Mouse (Mus musculus): Measurements from ENCODE around the gene Trhr2. TPM values are rescaled to one million over a fixed set of nuclear protein-coding genes. Genes with fewer than 3 reads are reported as not detected.

Gene Trhr2
- polyA plus RNA-seq, 1 experiment from 2014 or later: not detected

GRCm38 (mm10) chr8:122349357-122350297, 10.9 kb downstream of the Trhr2 start:
- no peak overlapping the region for H3K27ac ChIP-seq (replicated peaks)
- WGBS: 45% methylated on average over 15 of the region's 15 CpGs
- peaks cover 67% of the 10 kb centered on the region for H3K27me3 ChIP-seq (replicated peaks; ENCODE audit: low read depth, poor library complexity, severe bottlenecking)
- no peak overlapping the region for H3K4me3 ChIP-seq
- H3K4me1 ChIP-seq: peaks cover 23% of the 10 kb centered on the region
- no peak for DNase-seq (ENCODE audit: low spot score)
- no peaks in the 10 kb centered on the region for H3K9me3 ChIP-seq
- no peaks in the 10 kb centered on the region for H3K36me3 ChIP-seq (replicated peaks)

- H3K4me1 ChIP-seq: peaks cover 40% of the 10 kb centered on the region
- no peak overlapping the region for H3K4me3 ChIP-seq
- 79% methylated on average over 5 of the region's 5 CpGs for WGBS
- DNase-seq (ENCODE audit: low spot score): no peak
- no peaks in the 10 kb centered on the region for H3K36me3 ChIP-seq (replicated peaks)
- H3K27me3 ChIP-seq (replicated peaks; ENCODE audit: low read depth, poor library complexity, severe bottlenecking): peaks cover 76% of the 10 kb centered on the region
- no peaks in the 10 kb centered on the region for H3K9me3 ChIP-seq
- H3K27ac ChIP-seq (replicated peaks): no peak overlapping the region
Measured at GRCm38 (mm10) chr8:122347811-122348552, 12.6 kb downstream of the Trhr2 start.

GRCm38 (mm10) chr8:122345181-122346095, 15.1 kb downstream of the Trhr2 start:
- Histone ChIP-seq H3K4me3 (no peak overlapping the region), H3K27ac (replicated peaks) (no peak overlapping the region), H3K36me3 (replicated peaks) (no peaks in the 10 kb centered on the region), H3K4me1 (peaks cover 37% of the 10 kb centered on the region), H3K27me3 (replicated peaks; ENCODE audit: low read depth, poor library complexity, severe bottlenecking) (peaks cover 84% of the 10 kb centered on the region), H3K9me3 (no peaks in the 10 kb centered on the region)
- no peak for DNase-seq (ENCODE audit: low spot score)
- 53% methylated on average over 12 of the region's 12 CpGs for WGBS

- Histone ChIP-seq H3K27me3 (replicated peaks; ENCODE audit: low read depth, poor library complexity, severe bottlenecking) (peaks cover 85% of the 10 kb centered on the region), H3K4me3 (peak overlapping the region; percentile 50), H3K27ac (replicated peaks) (0 out of 2 replicates have a peak overlapping the region, but pooled peaks have one; percentile 5), H3K4me1 (peaks cover 32% of the 10 kb centered on the region), H3K36me3 (replicated peaks) (no peaks in the 10 kb centered on the region), H3K9me3 (no peaks in the 10 kb centered on the region)
- WGBS: 0% methylated on average over 3 of the region's 5 CpGs
- peak; percentile 58 for DNase-seq (ENCODE audit: low spot score)
Measured at GRCm38 (mm10) chr8:122344219-122344618, 16.3 kb downstream of the Trhr2 start.

- peak overlapping the region; percentile 50 for H3K4me3 ChIP-seq
- H3K36me3 ChIP-seq (replicated peaks): no peaks in the 10 kb centered on the region
- peak overlapping the region; percentile 30; the same call in 1 of the 2 replicates for H3K27ac ChIP-seq (replicated peaks)
- under 1% methylated on average over 14 of the region's 14 CpGs for WGBS
- H3K9me3 ChIP-seq: no peaks in the 10 kb centered on the region
- peaks cover 32% of the 10 kb centered on the region for H3K4me1 ChIP-seq
- H3K27me3 ChIP-seq (replicated peaks; ENCODE audit: low read depth, poor library complexity, severe bottlenecking): peaks cover 85% of the 10 kb centered on the region
- peak; percentile 49 for DNase-seq (ENCODE audit: low spot score)
Measured at GRCm38 (mm10) chr8:122343758-122344157, 16.8 kb downstream of the Trhr2 start.

DNA sequence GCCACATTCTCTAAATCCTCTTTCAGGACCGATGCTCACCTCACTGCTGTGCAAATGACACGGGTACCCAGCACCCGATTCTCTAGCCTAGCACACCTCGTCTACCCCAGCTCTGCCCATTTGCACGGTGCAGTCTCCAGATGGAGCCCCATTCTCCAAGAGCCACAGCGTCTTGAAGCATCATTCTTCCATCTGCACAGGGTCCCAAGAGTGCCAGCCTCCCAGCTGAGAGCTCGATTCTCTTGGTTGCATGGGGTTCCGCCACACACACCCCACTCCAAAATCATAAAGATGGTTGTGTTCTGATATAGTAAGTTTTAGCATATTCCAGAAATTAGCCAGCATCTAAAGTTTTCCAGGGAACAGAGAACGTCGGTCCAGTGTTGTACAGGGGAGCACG, 17.2 kb downstream of the Trhr2 start:
- H3K36me3 ChIP-seq (replicated peaks): no peaks in the 10 kb centered on the region
- no peak for DNase-seq (ENCODE audit: low spot score)
- peaks cover 85% of the 10 kb centered on the region for H3K27me3 ChIP-seq (replicated peaks; ENCODE audit: low read depth, poor library complexity, severe bottlenecking)
- H3K27ac ChIP-seq (replicated peaks): no peak overlapping the region
- 5% methylated on average over 11 of the region's 11 CpGs for WGBS
- peak overlapping the region; percentile 50 for H3K4me3 ChIP-seq
- H3K4me1 ChIP-seq: peaks cover 32% of the 10 kb centered on the region
- H3K9me3 ChIP-seq: no peaks in the 10 kb centered on the region

GRCm38 (mm10) chr8:122342806-122343209, 17.7 kb downstream of the Trhr2 start:
- 7% methylated on average over 9 of the region's 9 CpGs for WGBS
- Histone ChIP-seq H3K36me3 (replicated peaks) (peaks cover 2% of the 10 kb centered on the region; the same call in 1 of the 2 replicates), H3K9me3 (no peaks in the 10 kb centered on the region), H3K27me3 (replicated peaks; ENCODE audit: low read depth, poor library complexity, severe bottlenecking) (peaks cover 85% of the 10 kb centered on the region), H3K4me1 (peaks cover 32% of the 10 kb centered on the region), H3K4me3 (peak overlapping the region; percentile 50), H3K27ac (replicated peaks) (no peak overlapping the region)
- DNase-seq (ENCODE audit: low spot score): no peak

DNA sequence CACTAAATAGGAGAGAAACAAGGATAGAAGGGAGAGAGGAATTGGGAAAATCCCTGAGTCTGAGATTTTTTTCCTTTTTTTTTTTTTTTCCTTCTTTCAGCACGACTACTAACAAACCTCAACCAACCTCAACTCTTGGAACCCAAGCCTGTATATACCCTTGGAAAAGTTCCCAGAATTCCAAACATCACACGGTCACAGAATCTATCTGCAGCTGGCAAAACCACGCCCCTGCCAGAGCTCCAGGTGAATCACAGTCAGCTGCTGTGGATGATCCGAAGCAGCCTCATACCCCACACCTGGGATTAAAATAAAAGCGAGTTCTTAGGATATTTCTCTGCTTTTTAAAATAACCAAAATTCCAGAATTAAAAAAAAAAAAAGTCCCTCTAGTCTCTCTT, 18.2 kb downstream of the Trhr2 start:
- H3K4me1 ChIP-seq: peaks cover 32% of the 10 kb centered on the region
- no peak overlapping the region for H3K27ac ChIP-seq (replicated peaks)
- H3K27me3 ChIP-seq (replicated peaks; ENCODE audit: low read depth, poor library complexity, severe bottlenecking): peaks cover 86% of the 10 kb centered on the region
- H3K9me3 ChIP-seq: no peaks in the 10 kb centered on the region
- peaks cover 7% of the 10 kb centered on the region; the same call in 1 of the 2 replicates for H3K36me3 ChIP-seq (replicated peaks)
- 54% methylated on average over 5 of the region's 5 CpGs for WGBS
- H3K4me3 ChIP-seq: no peak overlapping the region
- no peak for DNase-seq (ENCODE audit: low spot score)

DNA sequence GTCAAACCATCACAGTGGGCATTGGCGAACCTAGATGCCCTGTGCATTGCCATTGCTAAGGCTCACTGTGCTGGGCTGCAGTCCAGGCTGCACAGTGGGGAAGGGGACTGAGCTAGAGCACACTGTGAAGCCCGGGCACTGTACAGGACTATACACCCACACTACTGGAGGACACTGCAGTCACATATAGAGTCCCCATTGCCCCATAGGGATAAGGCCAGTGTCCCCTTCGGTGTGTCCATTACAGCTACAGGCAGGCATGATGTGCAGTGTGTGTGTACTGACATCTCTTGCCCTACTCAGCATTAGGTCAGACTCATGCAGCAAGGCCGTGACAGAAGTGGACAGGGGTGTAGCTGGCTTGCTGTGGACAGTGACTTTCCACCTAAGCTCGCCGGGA, 18.8 kb downstream of the Trhr2 start:
- no peaks in the 10 kb centered on the region for H3K9me3 ChIP-seq
- 81% methylated on average over 6 of the region's 6 CpGs for WGBS
- no peak overlapping the region for H3K4me3 ChIP-seq
- H3K27ac ChIP-seq (replicated peaks): no peak overlapping the region
- peaks cover 35% of the 10 kb centered on the region for H3K4me1 ChIP-seq
- peaks cover 92% of the 10 kb centered on the region for H3K27me3 ChIP-seq (replicated peaks; ENCODE audit: low read depth, poor library complexity, severe bottlenecking)
- DNase-seq (ENCODE audit: low spot score): no peak
- H3K36me3 ChIP-seq (replicated peaks): peaks cover 12% of the 10 kb centered on the region

- peaks cover 46% of the 10 kb centered on the region for H3K4me1 ChIP-seq
- H3K36me3 ChIP-seq (replicated peaks): peaks cover 14% of the 10 kb centered on the region
- no peak for DNase-seq (ENCODE audit: low spot score)
- no peak overlapping the region for H3K4me3 ChIP-seq
- WGBS: 86% methylated on average over 3 of the region's 3 CpGs
- no peaks in the 10 kb centered on the region for H3K9me3 ChIP-seq
- H3K27ac ChIP-seq (replicated peaks): no peak overlapping the region
- peaks cover 100% of the 10 kb centered on the region for H3K27me3 ChIP-seq (replicated peaks; ENCODE audit: low read depth, poor library complexity, severe bottlenecking)
Measured at GRCm38 (mm10) chr8:122340761-122341160, 19.8 kb downstream of the Trhr2 start.

GRCm38 (mm10) chr8:122338852-122339251, 21.7 kb downstream of the Trhr2 start:
- Histone ChIP-seq H3K27me3 (replicated peaks; ENCODE audit: low read depth, poor library complexity, severe bottlenecking) (peaks cover 100% of the 10 kb centered on the region), H3K9me3 (no peaks in the 10 kb centered on the region), H3K27ac (replicated peaks) (no peak overlapping the region), H3K36me3 (replicated peaks) (peaks cover 30% of the 10 kb centered on the region), H3K4me1 (peaks cover 37% of the 10 kb centered on the region), H3K4me3 (no peak overlapping the region)
- 52% methylated on average over 6 of the region's 6 CpGs for WGBS
- DNase-seq (ENCODE audit: low spot score): no peak
